Mouse (Mus musculus) layer of hippocampus, postnatal 14 days (tissue): ENCODE results near the gene Fam189a2. TPM values are rescaled to one million over a fixed set of nuclear protein-coding genes. Genes with fewer than 3 reads are reported as not detected.

ENCODE experiments used
- DNase-seq, 2 experiments: peaks; one replicate each; pipeline ENCODE4 v3.0.0; 2021 to 2022; ENCODE audit warnings: low spot score in 2 of 2, mixed read lengths in 1 of 2
- long read RNA-seq, 2 experiments: library from polyadenylated mRNA; stranded (forward); transcript quantifications; one replicate each; pipeline ENCODE4 v2.0.0; 2021
- total RNA-seq, 2 experiments: library from RNA; stranded (reverse); gene quantifications; 2 replicates each; pipeline ENCODE4 v1.2.3; 2021

Gene Fam189a2
- total RNA-seq: 10 to 100 TPM; 10.9 to 12.4 TPM
- long read RNA-seq, experiment 1, partial matches to known transcripts: 2 of 7 reads
- long read RNA-seq, experiment 1, other reads (novel, unspliced or antisense): 1 of 7 reads
- long read RNA-seq, experiment 2, transcript Fam189a2-201 (11 exons, 2,548 nt): major isoform, 7 of 9 reads
- long read RNA-seq, experiment 2, partial matches to known transcripts: 1 of 9 reads
- long read RNA-seq, experiment 2, other reads (novel, unspliced or antisense): 1 of 9 reads

GRCm38 (mm10) chr19:24030871-24031556, at the start of gene Fam189a2:
Gene Fam189a2 (minus strand): TSS chr19:24031019.
- peak in 1 of 2 experiments; percentile 29 for DNase-seq

DNA sequence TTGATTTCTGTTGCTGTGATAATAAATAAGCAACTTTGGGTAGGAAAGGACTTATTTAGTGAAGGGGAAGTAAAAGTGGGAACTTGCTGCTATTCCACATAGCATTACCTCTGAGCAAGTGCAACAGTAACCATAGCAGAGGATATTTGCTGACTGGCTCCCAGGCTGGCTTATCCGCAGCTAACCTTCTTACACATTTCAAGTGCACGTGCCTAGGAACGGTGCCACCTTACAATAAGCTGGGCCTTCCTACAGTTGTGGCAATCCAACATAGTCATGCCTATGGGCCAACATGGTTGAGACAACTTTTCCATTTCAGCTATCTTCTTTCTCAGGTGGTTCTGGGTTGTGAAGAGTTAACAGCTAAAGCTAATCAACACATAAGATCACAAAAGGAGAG, 46.8 kb upstream of the Fam189a2 start:
- no peak for DNase-seq

GRCm38 (mm10) chr19:24076536-24076935, 45.7 kb upstream of the Fam189a2 start:
- DNase-seq: no peak

DNA sequence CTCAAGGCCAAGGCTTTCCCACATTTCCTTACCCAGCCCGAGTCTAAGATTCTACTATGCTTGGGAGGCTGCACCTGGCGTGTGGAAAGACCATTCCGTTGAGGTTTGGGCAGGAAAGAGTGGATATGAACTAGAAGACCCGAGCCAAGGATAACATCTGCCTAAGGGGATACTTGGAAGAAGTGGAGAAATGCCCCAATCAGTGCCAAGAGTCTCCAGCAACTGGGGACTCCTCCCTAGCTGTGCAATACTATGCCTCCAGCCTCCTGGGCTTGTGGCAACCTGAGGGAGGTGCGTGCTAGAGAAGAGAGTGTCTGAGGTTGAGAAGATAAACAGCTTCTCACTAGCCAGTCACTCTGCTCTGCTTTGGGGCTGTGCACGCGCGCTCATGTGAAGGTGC, 45.1 kb upstream of the Fam189a2 start:
- DNase-seq: no peak

DNA sequence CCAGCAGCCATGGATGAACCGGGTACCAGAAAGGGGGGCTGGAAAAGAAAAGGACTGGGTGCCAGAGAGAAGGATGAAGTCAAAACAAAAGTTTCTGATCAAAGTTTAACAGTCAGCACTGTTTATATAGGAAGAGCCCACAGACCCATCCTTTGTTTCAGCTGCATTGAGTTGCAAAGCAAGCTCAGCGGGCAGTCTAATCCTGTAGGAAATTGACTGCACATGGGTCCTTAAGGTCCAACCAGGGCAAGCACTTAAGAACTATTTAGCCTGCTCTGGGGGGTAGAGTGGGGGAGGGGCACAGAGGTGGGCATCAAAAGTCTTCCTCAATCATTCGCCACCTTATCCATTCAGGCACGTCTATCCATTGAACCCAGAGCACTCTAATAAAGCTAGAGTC, 42.3 kb upstream of the Fam189a2 start:
- DNase-seq: no peak

DNA sequence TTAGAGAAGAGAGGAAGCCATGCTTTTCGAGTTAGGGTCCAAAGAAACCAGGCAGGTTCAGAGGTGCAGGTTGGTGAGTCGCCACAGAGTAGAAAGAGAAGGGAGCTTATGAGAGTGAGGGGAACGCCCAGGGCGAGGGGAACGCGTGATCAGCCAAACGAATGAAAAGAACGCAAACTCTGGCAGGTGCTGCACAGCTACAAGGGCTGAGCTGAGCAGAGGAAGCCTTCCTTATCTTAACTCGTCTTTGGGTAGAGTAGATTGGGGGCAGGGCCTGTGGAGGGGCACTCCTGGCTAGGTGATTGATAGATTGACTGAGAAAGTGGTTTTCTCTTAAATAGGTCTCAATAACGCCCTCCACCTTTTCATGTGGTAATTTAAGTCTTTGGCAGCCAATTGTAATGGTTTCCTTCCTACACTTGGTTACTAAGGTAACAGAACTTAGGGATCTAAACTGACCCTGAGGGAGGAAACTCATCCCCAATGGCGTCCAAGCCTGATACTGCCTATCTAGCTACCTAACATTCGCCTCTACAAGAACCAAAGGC, 33.6 kb upstream of the Fam189a2 start:
- DNase-seq: no peak

GRCm38 (mm10) chr19:24063585-24063984, 32.8 kb upstream of the Fam189a2 start:
- no peak for DNase-seq

DNA sequence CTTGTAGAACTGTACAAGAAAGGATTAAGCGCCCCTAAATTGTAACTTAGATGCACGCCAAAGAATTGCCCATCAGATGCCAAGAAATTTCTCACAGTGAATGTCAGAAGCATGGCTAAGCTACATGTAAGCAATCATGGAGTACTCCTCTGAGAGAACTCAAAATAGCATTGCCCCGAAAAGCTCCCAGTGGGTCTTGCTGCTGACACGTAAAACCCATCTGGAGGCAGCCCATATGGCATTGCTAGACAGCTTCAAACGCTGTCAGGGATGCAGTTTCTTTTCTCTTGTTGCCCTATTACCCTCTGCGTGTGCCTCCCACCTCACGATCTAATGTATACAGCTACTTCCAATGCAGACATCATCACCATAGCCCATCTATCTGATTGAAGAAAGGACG, 28.0 kb upstream of the Fam189a2 start:
- no peak for DNase-seq

- no peak for DNase-seq
These were observed 27.2 kb upstream of the Fam189a2 start for GRCm38 (mm10) chr19:24058021-24058420.

- no peak for DNase-seq
These were observed 26.1 kb upstream of the Fam189a2 start for GRCm38 (mm10) chr19:24056880-24057279.

- no peak for DNase-seq
These were observed 24.1 kb upstream of the Fam189a2 start for GRCm38 (mm10) chr19:24054904-24055303.

GRCm38 (mm10) chr19:24054265-24054664, 23.4 kb upstream of the Fam189a2 start:
- DNase-seq: no peak

DNA sequence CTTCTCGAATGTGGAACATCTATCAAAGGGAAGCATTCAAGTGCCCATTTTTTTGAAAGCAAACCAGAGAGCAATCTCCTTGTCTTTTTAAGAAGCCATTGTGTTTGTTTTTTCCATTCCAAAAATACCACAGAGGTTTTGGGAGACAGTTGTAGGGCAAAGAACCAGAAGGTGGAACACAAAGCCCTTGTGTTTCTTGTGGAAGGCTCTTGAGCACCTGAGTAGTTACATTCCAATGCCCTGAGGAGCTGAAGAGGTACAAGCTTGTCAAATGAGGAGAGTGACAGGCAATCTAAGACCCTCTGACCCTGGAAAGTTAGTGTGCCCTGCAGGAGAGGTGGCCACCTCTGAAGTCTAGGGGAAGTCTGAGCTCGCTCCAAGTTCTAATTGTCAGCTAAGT, 19.7 kb upstream of the Fam189a2 start:
- DNase-seq: no peak

DNA sequence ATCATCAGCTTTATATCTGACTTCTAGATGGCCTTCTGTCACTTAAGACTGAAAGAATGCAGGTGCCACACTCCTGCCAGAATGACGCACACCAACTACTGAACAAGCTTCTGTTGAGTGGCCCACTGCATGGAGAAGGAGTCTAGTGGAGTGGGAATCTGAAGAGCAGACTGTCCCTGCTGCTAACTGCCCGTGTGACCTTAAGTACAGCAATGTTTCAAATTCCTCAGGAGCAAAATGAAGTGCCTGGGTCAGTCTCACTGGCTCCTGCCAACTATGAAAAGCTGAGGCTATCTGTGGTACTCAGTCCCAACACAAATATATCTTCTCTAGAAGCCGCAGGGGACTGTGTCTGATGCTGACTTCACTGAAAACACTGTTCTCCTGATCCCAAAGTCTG, 18.5 kb upstream of the Fam189a2 start:
- DNase-seq: no peak

DNA sequence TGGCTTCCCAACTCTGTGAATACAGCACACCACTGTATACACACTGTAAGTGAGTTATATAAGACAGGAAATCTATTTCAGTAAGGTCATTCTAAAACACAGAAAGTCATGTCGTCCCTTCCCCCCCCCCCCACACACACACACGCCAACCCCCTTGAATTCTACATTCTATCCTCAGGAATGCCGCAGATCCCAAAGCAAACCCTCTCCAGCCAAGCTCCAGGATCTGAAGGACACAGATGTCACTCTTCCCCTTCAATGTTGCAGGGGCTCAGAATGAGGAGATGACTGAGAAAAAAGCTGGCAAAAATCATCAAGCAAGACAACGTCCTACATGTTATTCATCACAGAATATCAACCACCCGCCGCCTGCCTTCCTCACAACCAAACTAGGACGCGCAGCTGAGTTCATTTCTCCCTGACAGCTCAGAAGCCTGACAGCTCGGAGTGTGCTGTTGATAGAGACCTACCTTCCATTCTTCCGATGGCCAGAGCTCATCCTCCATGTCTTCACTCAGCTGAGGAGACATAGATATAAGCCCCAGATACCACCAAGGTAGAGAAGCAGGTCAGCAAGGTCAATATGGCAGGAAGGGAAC, 15.7 kb upstream of the Fam189a2 start:
- no peak for DNase-seq

GRCm38 (mm10) chr19:24042387-24042786, 11.6 kb upstream of the Fam189a2 start:
- no peak for DNase-seq

DNA sequence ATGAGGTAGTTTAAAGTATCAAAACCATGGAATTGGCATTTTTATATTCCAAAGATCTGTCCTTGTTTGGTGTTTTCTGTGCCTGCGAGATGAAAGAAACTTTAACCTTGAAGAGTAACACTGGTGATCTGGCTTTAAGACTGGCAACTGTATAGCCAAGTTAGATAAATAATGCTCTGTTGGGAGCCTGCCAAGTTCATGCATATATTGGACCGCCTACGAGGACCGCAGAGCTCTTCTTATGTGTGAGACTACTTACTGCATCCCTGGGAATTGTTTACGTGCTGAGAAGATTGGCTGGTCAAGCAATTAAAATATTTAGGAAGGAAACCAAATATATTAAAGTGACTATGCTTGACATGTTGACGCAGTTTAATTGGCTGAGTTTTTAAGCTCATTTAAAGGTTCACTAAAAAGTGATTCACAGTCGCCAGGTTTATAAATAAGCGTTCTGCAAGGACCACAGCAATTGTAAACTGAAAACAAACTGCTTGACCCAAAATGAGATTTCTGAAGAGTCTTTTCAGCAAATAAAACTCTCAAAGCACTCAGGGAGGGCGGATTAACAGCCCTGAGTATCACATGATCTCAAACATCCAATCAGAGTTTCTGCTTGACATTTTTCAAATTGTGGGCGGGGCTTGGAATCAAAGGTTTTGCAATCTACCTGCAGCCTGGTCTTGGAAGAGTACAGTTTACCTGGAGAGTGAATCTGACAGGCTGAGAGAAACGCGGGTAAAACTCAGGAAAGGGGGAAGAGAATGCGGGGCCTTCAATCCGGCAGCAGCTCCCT, 8.4 kb upstream of the Fam189a2 start:
- no peak for DNase-seq

DNA sequence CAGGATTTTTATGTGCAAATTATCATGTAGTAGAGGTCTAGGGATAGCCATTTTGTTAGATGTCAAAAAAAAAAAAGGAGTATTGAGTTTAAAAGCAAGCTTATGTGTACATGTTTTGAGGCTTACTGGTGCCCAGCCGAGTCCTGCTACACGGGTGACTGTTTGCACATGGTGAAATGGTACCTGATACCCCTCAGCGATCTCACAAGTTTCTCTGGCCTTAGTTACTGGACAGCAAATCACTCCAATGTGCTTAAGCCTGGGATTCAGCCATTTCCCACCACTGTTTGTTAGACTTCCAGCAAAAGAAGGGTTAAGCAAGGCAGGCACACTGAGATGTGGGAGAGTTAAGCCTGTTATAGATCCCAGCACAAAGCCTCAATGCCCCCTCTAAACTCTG, 3.5 kb upstream of the Fam189a2 start:
- DNase-seq: no peak

- DNase-seq: no peak
These were observed 1.9 kb upstream of the Fam189a2 start for GRCm38 (mm10) chr19:24032654-24033236.

- peak; percentile 22 to 34 for DNase-seq
These were observed 328 bp downstream of the Fam189a2 start for GRCm38 (mm10) chr19:24030511-24030870.
